Mouse (Mus musculus): ENCODE data around the gene Aes. TPM values are rescaled to one million over a fixed set of nuclear protein-coding genes. Genes with fewer than 3 reads are reported as not detected.

The Aes gene
- polyA plus RNA-seq, 1 experiment from 2014 or later: 429 TPM

DNA sequence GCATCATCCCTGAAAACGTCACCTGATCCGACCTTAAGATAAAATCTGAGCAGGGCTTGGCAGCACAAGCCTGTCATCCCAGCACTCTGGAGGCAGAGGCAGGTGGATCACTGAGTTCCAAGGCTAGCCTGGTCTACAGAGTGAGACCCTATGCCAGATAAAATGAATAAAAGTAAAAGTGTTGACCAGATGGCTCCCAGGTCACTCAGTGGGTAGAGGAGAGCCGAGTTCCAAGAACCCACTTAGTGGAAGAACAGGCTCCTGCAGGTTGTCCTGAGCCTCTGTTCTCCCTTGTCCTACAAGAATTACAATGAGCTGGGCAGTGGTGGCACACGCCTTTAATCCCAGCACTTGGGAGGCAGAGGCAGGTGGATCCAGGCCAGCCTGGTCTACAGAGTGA, 33.9 kb downstream of the Aes start:
- 0 out of 2 replicates have a peak, but pooled peaks cover 2% of the 10 kb centered on the region for H3K4me1 ChIP-seq (replicated peaks; ENCODE audit: control insufficient read depth, insufficient read depth)
- TF ChIP-seq CTCF (IDR thresholded peaks at IDR 0.05; ENCODE audit: low read depth): no peak
- no peak for TF ChIP-seq EP300 (optimal IDR thresholded peaks at IDR 0.05)

DNA sequence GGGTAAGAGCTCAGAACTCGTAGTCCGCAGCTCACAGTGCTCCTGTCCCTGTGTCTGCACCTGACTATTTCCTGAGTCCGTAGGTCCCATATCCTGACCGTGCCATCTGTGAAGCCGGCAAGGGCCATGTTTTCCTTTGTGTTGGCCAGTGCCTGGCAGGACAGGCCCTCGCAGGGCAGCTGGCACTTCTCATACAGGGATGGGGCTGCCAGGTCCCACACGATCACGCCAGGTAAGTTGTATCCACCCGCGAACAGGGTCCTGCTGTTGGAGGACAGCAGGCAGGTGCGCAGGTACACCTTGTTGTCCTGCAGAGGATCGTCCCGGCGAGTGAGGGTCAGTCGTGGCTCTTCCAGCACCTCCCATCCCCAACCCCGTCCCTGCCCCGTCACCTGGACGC, 34.6 kb downstream of the Aes start:
- H3K9me3 ChIP-seq (ENCODE audit: control insufficient read depth, low read length): no peaks in the 10 kb centered on the region
- no peak for ATAC-seq (ENCODE audit: low FRiP score, low TSS enrichment)
- DNase-seq (ENCODE audit: low spot score): no peak
- H3K4me3 ChIP-seq (ENCODE audit: low read depth, low read length): no peak overlapping the region
- no peak overlapping the region for H3K9ac ChIP-seq (ENCODE audit: low read length)
- no peaks in the 10 kb centered on the region for H3K27me3 ChIP-seq (ENCODE audit: control insufficient read depth, insufficient read depth, low read length)
- WGBS: 73% methylated on average over 18 of the region's 18 CpGs
- H3K27ac ChIP-seq (replicated peaks): no peak overlapping the region
- no peak for TF ChIP-seq EP300 (optimal IDR thresholded peaks at IDR 0.05)
- TF ChIP-seq CTCF (IDR thresholded peaks at IDR 0.05; ENCODE audit: low read depth): no peak
- H3K36me3 ChIP-seq (ENCODE audit: control insufficient read depth, insufficient read depth, low read length): no peaks in the 10 kb centered on the region
- 0 out of 2 replicates have a peak, but pooled peaks cover 2% of the 10 kb centered on the region for H3K4me1 ChIP-seq (replicated peaks; ENCODE audit: control insufficient read depth, insufficient read depth)
- no peak overlapping the region for H3K4me2 ChIP-seq (replicated peaks; ENCODE audit: low read depth)

More for the DNA sequence above, 33.9 kb downstream of the Aes start:
- Histone ChIP-seq H3K9me3 (ENCODE audit: control insufficient read depth, low read length) (no peaks in the 10 kb centered on the region), H3K9ac (ENCODE audit: low read length) (no peak overlapping the region), H3K36me3 (ENCODE audit: control insufficient read depth, insufficient read depth, low read length) (no peaks in the 10 kb centered on the region), H3K27ac (replicated peaks) (no peak overlapping the region), H3K27me3 (ENCODE audit: control insufficient read depth, insufficient read depth, low read length) (no peaks in the 10 kb centered on the region), H3K4me3 (ENCODE audit: low read depth, low read length) (no peak overlapping the region), H3K4me2 (replicated peaks; ENCODE audit: low read depth) (no peak overlapping the region)
- 62% methylated on average over 4 of the region's 4 CpGs for WGBS
- ATAC-seq (ENCODE audit: low FRiP score, low TSS enrichment) (no peak), DNase-seq (ENCODE audit: low spot score) (no peak)

DNA sequence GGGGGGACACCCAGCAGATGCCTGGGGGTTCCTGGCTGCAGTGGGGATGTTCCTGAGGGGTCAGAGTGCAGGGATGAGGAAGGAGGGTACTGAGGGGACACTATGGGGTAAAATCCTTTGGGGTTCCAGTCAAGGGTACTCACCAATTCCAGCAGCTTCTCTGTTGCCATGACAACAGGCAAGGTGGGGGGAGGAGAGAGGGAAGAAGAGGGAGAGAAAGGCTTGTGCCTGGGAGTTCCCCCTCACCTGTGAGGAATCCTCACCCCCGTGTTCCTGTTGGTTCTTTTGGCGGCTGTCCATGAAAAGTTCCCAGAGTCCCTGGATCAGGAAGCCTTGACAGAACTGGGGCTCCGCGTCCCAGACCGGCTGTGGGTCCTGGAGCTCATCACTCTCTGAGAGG, 36.3 kb downstream of the Aes start:
- ATAC-seq (ENCODE audit: low FRiP score, low TSS enrichment): no peak
- no peak overlapping the region for H3K4me2 ChIP-seq (replicated peaks; ENCODE audit: low read depth)
- 51% methylated on average over 5 of the region's 5 CpGs for WGBS

DNA sequence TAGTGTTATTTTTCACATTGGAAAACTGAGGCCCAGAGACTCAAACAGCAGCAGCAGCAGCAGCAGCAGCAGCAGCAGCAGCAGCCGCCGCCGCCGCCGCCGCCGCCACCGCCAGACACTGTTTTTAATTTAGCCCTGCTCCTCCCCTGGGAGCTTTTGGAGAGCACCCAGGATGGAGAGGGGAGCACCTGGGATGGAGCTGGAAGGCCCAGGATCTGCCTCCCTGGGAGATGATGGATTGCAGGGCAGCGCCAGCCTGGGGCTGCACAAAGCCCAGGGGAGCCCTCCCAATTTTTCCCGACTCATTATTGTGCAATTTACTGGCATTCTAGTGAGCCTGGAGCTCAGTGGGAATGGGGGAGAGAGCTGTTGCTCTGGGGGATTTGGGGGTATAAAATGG, 37.3 kb downstream of the Aes start:
- DNase-seq (ENCODE audit: low spot score) (no peak), ATAC-seq (ENCODE audit: low FRiP score, low TSS enrichment) (no peak)
- Histone ChIP-seq H3K4me3 (ENCODE audit: low read depth, low read length) (peak overlapping the region; percentile 22; the same call in 1 of the 2 replicates), H3K36me3 (ENCODE audit: control insufficient read depth, insufficient read depth, low read length) (no peaks in the 10 kb centered on the region), H3K27me3 (ENCODE audit: control insufficient read depth, insufficient read depth, low read length) (no peaks in the 10 kb centered on the region), H3K9me3 (ENCODE audit: control insufficient read depth, low read length) (no peaks in the 10 kb centered on the region), H3K9ac (ENCODE audit: low read length) (peak overlapping the region; percentile 48; the same call in 1 of the 2 replicates), H3K4me2 (replicated peaks; ENCODE audit: low read depth) (peak overlapping the region; percentile 52), H3K27ac (replicated peaks) (peak overlapping the region; percentile 49; the same call in 1 of the 2 replicates), H3K4me1 (replicated peaks; ENCODE audit: control insufficient read depth, insufficient read depth) (peaks cover 9% of the 10 kb centered on the region)
- 25% methylated on average over 10 of the region's 10 CpGs for WGBS
- TF ChIP-seq EP300 (optimal IDR thresholded peaks at IDR 0.05) (no peak), CTCF (IDR thresholded peaks at IDR 0.05; ENCODE audit: low read depth) (no peak)

More for the DNA sequence above, 36.3 kb downstream of the Aes start:
- H3K9ac ChIP-seq (ENCODE audit: low read length): no peak overlapping the region
- no peak overlapping the region for H3K4me3 ChIP-seq (ENCODE audit: low read depth, low read length)
- no peaks in the 10 kb centered on the region for H3K9me3 ChIP-seq (ENCODE audit: control insufficient read depth, low read length)
- H3K27ac ChIP-seq (replicated peaks): no peak overlapping the region
- TF ChIP-seq CTCF (IDR thresholded peaks at IDR 0.05; ENCODE audit: low read depth) (no peak), EP300 (optimal IDR thresholded peaks at IDR 0.05) (no peak)
- H3K36me3 ChIP-seq (ENCODE audit: control insufficient read depth, insufficient read depth, low read length): no peaks in the 10 kb centered on the region
- peaks cover 4% of the 10 kb centered on the region for H3K4me1 ChIP-seq (replicated peaks; ENCODE audit: control insufficient read depth, insufficient read depth)
- DNase-seq (ENCODE audit: low spot score): no peak
- no peaks in the 10 kb centered on the region for H3K27me3 ChIP-seq (ENCODE audit: control insufficient read depth, insufficient read depth, low read length)

DNA sequence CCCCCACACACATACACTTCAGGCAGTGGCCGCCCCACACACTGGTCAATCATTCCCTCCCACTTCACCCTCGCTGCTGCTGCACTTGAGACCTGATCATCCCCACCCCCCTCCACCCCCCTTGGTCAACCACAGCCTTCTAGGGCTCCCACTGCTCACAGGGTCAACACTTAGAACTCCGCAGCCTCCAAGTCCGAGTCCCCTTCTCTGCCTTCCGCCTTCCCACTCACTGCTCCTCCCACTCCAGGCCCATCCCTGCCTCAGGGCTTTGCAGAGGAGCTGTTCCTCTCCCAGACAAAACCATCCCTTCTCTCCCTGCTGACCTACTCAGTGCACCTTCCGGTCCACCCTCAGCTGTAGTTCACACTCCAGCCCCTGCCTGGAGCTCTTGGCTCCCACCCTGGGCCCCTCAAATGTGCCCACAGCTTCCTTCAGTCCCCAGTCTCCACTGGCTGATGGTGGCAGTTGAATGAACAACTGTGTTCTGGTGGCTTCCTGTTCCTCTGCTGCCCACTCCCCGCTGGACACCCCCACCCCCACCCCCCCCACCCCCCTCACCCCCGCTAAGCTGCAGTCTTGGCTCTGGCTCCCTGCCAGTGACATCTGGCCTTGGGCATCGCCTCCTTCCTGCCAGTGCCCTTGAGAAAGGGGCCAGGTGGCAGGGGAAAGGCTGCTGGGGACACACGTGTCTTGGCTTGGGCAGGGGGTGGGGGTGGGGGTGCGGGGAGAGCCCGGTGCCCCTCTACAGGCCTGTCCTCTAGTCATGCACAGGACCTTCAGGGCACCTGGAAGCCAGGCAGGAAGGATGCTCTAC, 38.1 kb downstream of the Aes start:
- no peaks in the 10 kb centered on the region for H3K9me3 ChIP-seq (ENCODE audit: control insufficient read depth, low read length)
- peak overlapping the region; percentile 49 for H3K27ac ChIP-seq (replicated peaks)
- 3% methylated on average over 8 of the region's 12 CpGs for WGBS
- no peaks in the 10 kb centered on the region for H3K27me3 ChIP-seq (ENCODE audit: control insufficient read depth, insufficient read depth, low read length)
- ATAC-seq (ENCODE audit: low FRiP score, low TSS enrichment) (peak; percentile 39; the same call in 1 of the 2 replicates), DNase-seq (ENCODE audit: low spot score) (peak; percentile 61)
- H3K36me3 ChIP-seq (ENCODE audit: control insufficient read depth, insufficient read depth, low read length): no peaks in the 10 kb centered on the region
- TF ChIP-seq EP300 (optimal IDR thresholded peaks at IDR 0.05): no peak
- no peak for TF ChIP-seq CTCF (IDR thresholded peaks at IDR 0.05; ENCODE audit: low read depth)
- H3K4me3 ChIP-seq (ENCODE audit: low read depth, low read length): peak overlapping the region; percentile 22; the same call in 1 of the 2 replicates
- peaks cover 9% of the 10 kb centered on the region for H3K4me1 ChIP-seq (replicated peaks; ENCODE audit: control insufficient read depth, insufficient read depth)
- peak overlapping the region; percentile 52 for H3K4me2 ChIP-seq (replicated peaks; ENCODE audit: low read depth)
- H3K9ac ChIP-seq (ENCODE audit: low read length): peak overlapping the region; percentile 48

DNA sequence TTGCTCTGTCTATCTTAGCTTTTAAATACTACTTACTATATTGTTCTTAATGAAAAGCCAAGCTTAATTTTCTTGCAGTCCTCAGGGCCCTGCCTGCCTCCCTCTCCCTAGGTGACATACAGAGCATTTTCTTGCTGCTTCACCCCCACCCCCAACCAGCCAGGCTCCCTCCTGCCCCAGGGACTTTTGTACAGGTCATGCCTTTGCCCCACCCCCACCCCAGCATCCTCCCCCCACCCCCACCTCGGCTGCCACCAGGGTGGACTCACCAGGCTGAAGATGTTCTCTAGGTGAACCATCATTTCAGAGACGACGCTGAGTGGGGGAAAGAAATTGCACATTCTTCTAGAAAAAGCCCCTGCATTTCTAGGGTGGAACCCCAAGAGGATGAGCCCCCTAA, 39.1 kb downstream of the Aes start:
- ATAC-seq (ENCODE audit: low FRiP score, low TSS enrichment) (no peak), DNase-seq (ENCODE audit: low spot score) (no peak)
- Histone ChIP-seq H3K27me3 (ENCODE audit: control insufficient read depth, insufficient read depth, low read length) (no peaks in the 10 kb centered on the region), H3K4me1 (replicated peaks; ENCODE audit: control insufficient read depth, insufficient read depth) (peaks cover 9% of the 10 kb centered on the region), H3K4me2 (replicated peaks; ENCODE audit: low read depth) (no peak overlapping the region), H3K27ac (replicated peaks) (no peak overlapping the region), H3K9ac (ENCODE audit: low read length) (no peak overlapping the region), H3K4me3 (ENCODE audit: low read depth, low read length) (no peak overlapping the region), H3K9me3 (ENCODE audit: control insufficient read depth, low read length) (no peaks in the 10 kb centered on the region), H3K36me3 (ENCODE audit: control insufficient read depth, insufficient read depth, low read length) (no peaks in the 10 kb centered on the region)
- TF ChIP-seq CTCF (IDR thresholded peaks at IDR 0.05; ENCODE audit: low read depth): no peak
- TF ChIP-seq EP300 (optimal IDR thresholded peaks at IDR 0.05): no peak
- WGBS: 57% methylated on average over 3 of the region's 3 CpGs
